Mouse (Mus musculus): ENCODE measurements around the gene Kifc5b. TPM values are rescaled to one million over a fixed set of nuclear protein-coding genes. Genes with fewer than 3 reads are reported as not detected.

The Kifc5b gene
- polyA plus RNA-seq, 1 experiment from 2014 or later = 5.2 TPM

GRCm38 (mm10) chr17:26936921-26937695, 20.2 kb downstream of the Kifc5b start:
- 86% methylated on average over 15 of the region's 15 CpGs for WGBS
- H3K27ac ChIP-seq (ENCODE audit: poor library complexity, severe bottlenecking) = no peak overlapping the region
- H3K9ac ChIP-seq = no peak overlapping the region; the same call in 1 of the 2 replicates
- peaks cover 52% of the 10 kb centered on the region for H3K4me1 ChIP-seq (replicated peaks)
- no peak overlapping the region for H3K4me3 ChIP-seq
- peaks cover 32% of the 10 kb centered on the region for H3K36me3 ChIP-seq
- ATAC-seq (ENCODE audit: insufficient number of reproducible peaks, low FRiP score) = no peak
- no peaks in the 10 kb centered on the region for H3K9me3 ChIP-seq (replicated peaks)
- no peaks in the 10 kb centered on the region for H3K27me3 ChIP-seq (replicated peaks)
- no peak overlapping the region for H3K4me2 ChIP-seq

GRCm38 (mm10) chr17:26937883-26938695, 21.2 kb downstream of the Kifc5b start:
- peaks cover 32% of the 10 kb centered on the region for H3K36me3 ChIP-seq
- peak overlapping the region; percentile 90 for H3K9ac ChIP-seq
- peaks cover 50% of the 10 kb centered on the region for H3K4me1 ChIP-seq (replicated peaks)
- H3K4me3 ChIP-seq = peak overlapping the region; percentile 77
- H3K9me3 ChIP-seq (replicated peaks) = no peaks in the 10 kb centered on the region
- peak overlapping the region; percentile 82; the same call in 1 of the 2 replicates for H3K27ac ChIP-seq (ENCODE audit: poor library complexity, severe bottlenecking)
- 54% methylated on average over 16 of the region's 16 CpGs for WGBS
- H3K27me3 ChIP-seq (replicated peaks) = no peaks in the 10 kb centered on the region
- peak overlapping the region; percentile 99 for H3K4me2 ChIP-seq
- ATAC-seq (ENCODE audit: insufficient number of reproducible peaks, low FRiP score) = no peak

GRCm38 (mm10) chr17:26938731-26939130, 21.8 kb downstream of the Kifc5b start:
- no peak for ATAC-seq (ENCODE audit: insufficient number of reproducible peaks, low FRiP score)
- under 1% methylated on average over 22 of the region's 22 CpGs for WGBS
- H3K4me3 ChIP-seq = peak overlapping the region; percentile 77
- H3K27ac ChIP-seq (ENCODE audit: poor library complexity, severe bottlenecking) = peak overlapping the region; percentile 82
- H3K4me2 ChIP-seq = peak overlapping the region; percentile 99
- no peaks in the 10 kb centered on the region for H3K27me3 ChIP-seq (replicated peaks)
- no peaks in the 10 kb centered on the region for H3K9me3 ChIP-seq (replicated peaks)
- peaks cover 44% of the 10 kb centered on the region for H3K4me1 ChIP-seq (replicated peaks)
- peak overlapping the region; percentile 90 for H3K9ac ChIP-seq
- peaks cover 32% of the 10 kb centered on the region for H3K36me3 ChIP-seq

GRCm38 (mm10) chr17:26939178-26939972, 22.5 kb downstream of the Kifc5b start, which contains the start of gene Cuta:
Cuta (minus strand) TSS chr17:26939569.
- peaks cover 31% of the 10 kb centered on the region for H3K36me3 ChIP-seq

GRCm38 (mm10) chr17:26939973-26940300, 23.0 kb downstream of the Kifc5b start:
- H3K4me3 ChIP-seq = peak overlapping the region; percentile 77
- ATAC-seq (ENCODE audit: insufficient number of reproducible peaks, low FRiP score) = no peak
- H3K27ac ChIP-seq (ENCODE audit: poor library complexity, severe bottlenecking) = peak overlapping the region; percentile 95
- peaks cover 43% of the 10 kb centered on the region for H3K4me1 ChIP-seq (replicated peaks)
- H3K27me3 ChIP-seq (replicated peaks) = no peaks in the 10 kb centered on the region
- H3K9ac ChIP-seq = peak overlapping the region; percentile 80
- H3K4me2 ChIP-seq = peak overlapping the region; percentile 99
- H3K36me3 ChIP-seq = peaks cover 25% of the 10 kb centered on the region
- H3K9me3 ChIP-seq (replicated peaks) = no peaks in the 10 kb centered on the region
- WGBS = 2% methylated on average over 3 of the region's 3 CpGs

More at GRCm38 (mm10) chr17:26939178-26939972, 22.5 kb downstream of the Kifc5b start, which contains the start of gene Cuta:
- H3K27ac ChIP-seq (ENCODE audit: poor library complexity, severe bottlenecking) = peak within 1 kb of the TSS; percentile 95
- H3K27me3 ChIP-seq (replicated peaks) = no peaks in the 10 kb centered on the region
- no peaks in the 10 kb centered on the region for H3K9me3 ChIP-seq (replicated peaks)
- WGBS = under 1% methylated on average over 70 of the region's 70 CpGs
- peak within 1 kb of the TSS; percentile 99 for H3K4me2 ChIP-seq
- ATAC-seq (ENCODE audit: insufficient number of reproducible peaks, low FRiP score) = peak; percentile 96
- peaks cover 43% of the 10 kb centered on the region for H3K4me1 ChIP-seq (replicated peaks)
- peak within 1 kb of the TSS; percentile 90 for H3K9ac ChIP-seq
- H3K4me3 ChIP-seq = peak within 1 kb of the TSS; percentile 77

GRCm38 (mm10) chr17:26941031-26941789, 24.3 kb downstream of the Kifc5b start, which contains the start of gene Syngap1:
Syngap1 (plus strand) TSS chr17:26941253.
- H3K27ac ChIP-seq (ENCODE audit: poor library complexity, severe bottlenecking) = peak within 1 kb of the TSS; percentile 95
- H3K9ac ChIP-seq = peak within 1 kb of the TSS; percentile 82
- H3K4me2 ChIP-seq = peak within 1 kb of the TSS; percentile 99
- no peak for ATAC-seq (ENCODE audit: insufficient number of reproducible peaks, low FRiP score)
- no peaks in the 10 kb centered on the region for H3K27me3 ChIP-seq (replicated peaks)
- H3K36me3 ChIP-seq = peaks cover 14% of the 10 kb centered on the region
- H3K4me3 ChIP-seq = peak within 1 kb of the TSS; percentile 77
- H3K4me1 ChIP-seq (replicated peaks) = peaks cover 54% of the 10 kb centered on the region
- WGBS = 2% methylated on average over 20 of the region's 24 CpGs
- no peaks in the 10 kb centered on the region for H3K9me3 ChIP-seq (replicated peaks)

- Histone ChIP-seq H3K9ac (peak overlapping the region; percentile 82), H3K27me3 (replicated peaks) (no peaks in the 10 kb centered on the region), H3K4me1 (replicated peaks) (peaks cover 62% of the 10 kb centered on the region), H3K4me3 (peak overlapping the region; percentile 63), H3K9me3 (replicated peaks) (no peaks in the 10 kb centered on the region), H3K4me2 (peak overlapping the region; percentile 99), H3K27ac (ENCODE audit: poor library complexity, severe bottlenecking) (peak overlapping the region; percentile 33; the same call in 1 of the 2 replicates), H3K36me3 (peaks cover 6% of the 10 kb centered on the region)
- ATAC-seq (ENCODE audit: insufficient number of reproducible peaks, low FRiP score) = no peak
- WGBS = 17% methylated on average over 4 of the region's 4 CpGs
These were observed 25.1 kb downstream of the Kifc5b start for GRCm38 (mm10) chr17:26941841-26942570.

- WGBS = 28% methylated on average over 13 of the region's 13 CpGs
- Histone ChIP-seq H3K4me3 (peak overlapping the region; percentile 55), H3K9me3 (replicated peaks) (no peaks in the 10 kb centered on the region), H3K4me2 (peak overlapping the region; percentile 93), H3K4me1 (replicated peaks) (peaks cover 64% of the 10 kb centered on the region), H3K36me3 (no peaks in the 10 kb centered on the region), H3K27me3 (replicated peaks) (no peaks in the 10 kb centered on the region), H3K9ac (peak overlapping the region; percentile 85), H3K27ac (ENCODE audit: poor library complexity, severe bottlenecking) (peak overlapping the region; percentile 64)
- no peak for ATAC-seq (ENCODE audit: insufficient number of reproducible peaks, low FRiP score)
These were observed 29.1 kb downstream of the Kifc5b start for GRCm38 (mm10) chr17:26945824-26946495.

GRCm38 (mm10) chr17:26946567-26946966, 29.7 kb downstream of the Kifc5b start:
- H3K9me3 ChIP-seq (replicated peaks) = no peaks in the 10 kb centered on the region
- WGBS = under 1% methylated on average over 37 of the region's 37 CpGs
- no peaks in the 10 kb centered on the region for H3K36me3 ChIP-seq
- H3K27me3 ChIP-seq (replicated peaks) = no peaks in the 10 kb centered on the region
- peak overlapping the region; percentile 93 for H3K4me2 ChIP-seq
- peak; percentile 62 for ATAC-seq (ENCODE audit: insufficient number of reproducible peaks, low FRiP score)
- H3K27ac ChIP-seq (ENCODE audit: poor library complexity, severe bottlenecking) = peak overlapping the region; percentile 64
- peak overlapping the region; percentile 85 for H3K9ac ChIP-seq
- H3K4me3 ChIP-seq = peak overlapping the region; percentile 55
- peaks cover 65% of the 10 kb centered on the region for H3K4me1 ChIP-seq (replicated peaks)
